Mouse (Mus musculus) stomach, embryonic 16.5 days (tissue): ENCODE data around the gene Afp. TPM values are rescaled to one million over a fixed set of nuclear protein-coding genes. Genes with fewer than 3 reads are reported as not detected.

Source experiments
- ATAC-seq: fragments of 200-750 bp; cut with Nextera tagmentation; 2 replicates; pipeline ENCODE4 v1.8.0; 2017; ENCODE audit warnings: moderate number of reproducible peaks, moderate TSS enrichment; ENCODE audit not compliant: insufficient read depth, low FRiP score
- H3K27ac ChIP-seq: fragments of 300-500 bp; sonication (generic); 2 replicates; pipeline ENCODE4 v1.5.1; 2014; ENCODE audit warnings: low read length
- H3K27me3 ChIP-seq: fragments of 300-500 bp; sonication (generic); 2 replicates; pipeline ENCODE4 v1.6.1; 2014; ENCODE audit warnings: low read length, control low read depth, mixed read lengths; ENCODE audit not compliant: control insufficient read depth, insufficient read depth
- H3K36me3 ChIP-seq: fragments of 300-500 bp; sonication (generic); 2 replicates; pipeline ENCODE4 v1.6.1; 2014; ENCODE audit warnings: low read length; ENCODE audit not compliant: control insufficient read depth, insufficient read depth
- H3K4me1 ChIP-seq: fragments of 300-500 bp; sonication (generic); 2 replicates; pipeline ENCODE4 v1.6.1; 2014; ENCODE audit warnings: low read length, control low read depth, mixed read lengths; ENCODE audit not compliant: control insufficient read depth, insufficient read depth
- H3K4me2 ChIP-seq: fragments of 300-500 bp; sonication (generic); 2 replicates; pipeline ENCODE4 v1.6.1; 2014; ENCODE audit warnings: low read depth, low read length, mixed read lengths
- H3K4me3 ChIP-seq: fragments of 300-500 bp; sonication (generic); replicated peaks from 2 replicates; pipeline ENCODE4 v1.5.1; 2014; ENCODE audit warnings: mild to moderate bottlenecking, low read length
- H3K9ac ChIP-seq: fragments of 300-500 bp; sonication (generic); 2 replicates; pipeline ENCODE4 v1.6.1; 2014; ENCODE audit warnings: low read length
- H3K9me3 ChIP-seq: fragments of 300-500 bp; sonication (generic); replicated peaks from 2 replicates; pipeline ENCODE4 v1.6.1; 2016; ENCODE audit warnings: low read length, control low read depth; ENCODE audit not compliant: control insufficient read depth
- WGBS: fragments of 180-500 bp; shearing (Covaris S2); extraction: QIAGEN DNeasy Blood & Tissue Kit; methylation state at CpG from one replicate; pipeline ENCODE4 v1.1.7; 2014; 5-methylcytosine and 5-hydroxymethylcytosine counted together
- polyA plus RNA-seq: library from polyadenylated mRNA; unstranded; fragments of >200 nt; fragmentation: Nextera tagmentation; extraction: Ambion mirVana; gene quantifications from 2 replicates; pipeline ENCODE4 v1.2.1, GENCODE M21; 2015

The Afp gene
- polyA plus RNA-seq, 1 experiment from 2014 or later, result 546 TPM

DNA sequence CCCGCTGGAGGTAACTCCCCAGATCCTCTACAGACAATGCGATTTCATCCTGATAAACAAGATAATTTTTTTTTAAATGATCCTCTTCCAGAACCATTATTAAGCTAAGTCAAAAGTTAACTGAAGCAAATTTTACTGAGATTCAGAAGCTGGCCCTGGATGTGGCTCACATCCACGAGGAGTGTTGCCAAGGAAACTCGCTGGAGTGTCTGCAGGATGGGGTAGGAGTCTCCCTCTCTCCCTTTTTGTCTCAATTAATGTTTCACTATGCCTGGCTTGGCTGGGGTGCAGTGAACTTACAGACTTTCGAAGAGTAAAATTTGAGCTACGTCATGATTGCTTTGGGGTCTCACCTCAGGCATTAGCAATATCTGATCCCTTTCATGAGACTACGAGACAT is 9.0 kb downstream of the Afp start:
- Histone ChIP-seq H3K4me2 (no peak overlapping the region), H3K36me3 (no peaks in the 10 kb centered on the region), H3K9me3 (no peaks in the 10 kb centered on the region), H3K4me3 (no peak overlapping the region), H3K9ac (no peak overlapping the region), H3K27ac (no peak overlapping the region), H3K27me3 (no peaks in the 10 kb centered on the region), H3K4me1 (no peaks in the 10 kb centered on the region)
- 67% methylated on average over 7 of the region's 7 CpGs for WGBS
- ATAC-seq, result no peak

DNA sequence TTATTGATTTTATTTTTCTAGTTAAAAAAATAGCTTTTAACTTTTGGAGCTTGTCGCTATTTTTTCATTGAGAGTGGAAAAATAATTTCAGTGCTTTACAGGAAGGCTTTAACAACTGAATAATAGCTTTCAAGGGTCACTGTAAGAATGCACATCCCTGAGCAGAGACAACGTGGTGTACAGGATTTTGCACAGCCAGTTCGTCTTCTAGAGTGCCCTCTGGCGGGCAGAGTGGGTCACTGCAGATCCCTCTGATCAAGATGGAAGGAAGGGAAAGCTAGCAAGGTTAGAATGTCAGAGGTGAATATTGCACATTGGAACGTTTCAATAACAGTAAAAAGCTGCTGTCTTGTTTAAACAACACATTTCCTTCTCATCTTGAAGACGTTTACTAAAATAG is 10.2 kb downstream of the Afp start:
- ATAC-seq, result no peak
- H3K9ac ChIP-seq, result no peak overlapping the region
- no peaks in the 10 kb centered on the region for H3K4me1 ChIP-seq
- no peaks in the 10 kb centered on the region for H3K9me3 ChIP-seq
- no peak overlapping the region for H3K4me3 ChIP-seq
- no peaks in the 10 kb centered on the region for H3K36me3 ChIP-seq
- no peaks in the 10 kb centered on the region for H3K27me3 ChIP-seq
- H3K4me2 ChIP-seq, result no peak overlapping the region
- H3K27ac ChIP-seq, result no peak overlapping the region
- 3% methylated on average over 6 of the region's 6 CpGs for WGBS

DNA sequence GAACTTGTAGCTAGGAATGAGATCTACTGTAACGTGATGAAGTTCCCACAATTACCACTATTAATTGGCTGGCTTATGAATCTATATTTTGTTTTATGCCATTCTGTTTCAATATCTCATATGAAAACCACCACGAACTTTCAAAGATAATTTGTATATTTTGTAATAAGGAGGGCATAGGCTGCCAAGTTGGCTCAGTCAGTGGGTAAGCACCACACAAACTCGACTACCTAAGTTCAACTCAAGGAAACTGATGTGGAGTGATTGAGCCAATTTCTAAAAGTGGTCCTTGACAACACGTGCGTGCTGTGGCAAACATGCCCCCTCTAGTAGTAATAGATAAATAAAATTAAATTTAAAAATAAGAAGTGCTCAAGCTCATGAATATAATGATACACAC is 11.2 kb downstream of the Afp start:
- Histone ChIP-seq H3K36me3 (no peaks in the 10 kb centered on the region), H3K9me3 (no peaks in the 10 kb centered on the region), H3K4me2 (no peak overlapping the region), H3K27me3 (no peaks in the 10 kb centered on the region), H3K27ac (no peak overlapping the region), H3K4me3 (no peak overlapping the region), H3K4me1 (no peaks in the 10 kb centered on the region), H3K9ac (no peak overlapping the region)
- ATAC-seq, result no peak
- 85% methylated on average over 5 of the region's 5 CpGs for WGBS

DNA sequence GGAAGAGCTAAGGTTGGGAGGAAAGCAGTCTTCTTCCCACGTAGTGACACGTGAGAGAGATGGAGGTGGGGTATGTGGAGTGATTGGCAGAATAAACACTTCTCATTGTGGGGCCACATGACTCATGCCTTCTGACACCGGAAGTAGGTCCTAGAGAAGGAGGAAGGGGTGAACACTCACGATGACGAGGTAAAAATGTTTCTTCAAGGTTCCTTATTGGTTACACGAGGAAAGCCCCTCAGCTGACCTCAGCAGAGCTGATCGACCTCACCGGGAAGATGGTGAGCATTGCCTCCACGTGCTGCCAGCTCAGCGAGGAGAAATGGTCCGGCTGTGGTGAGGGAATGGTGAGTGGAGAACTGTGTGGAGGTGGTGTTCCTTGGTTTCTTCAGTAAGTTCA is 14.2 kb downstream of the Afp start:
- no peak overlapping the region for H3K4me2 ChIP-seq
- no peaks in the 10 kb centered on the region for H3K4me1 ChIP-seq
- no peak overlapping the region for H3K4me3 ChIP-seq
- no peaks in the 10 kb centered on the region for H3K27me3 ChIP-seq
- no peak overlapping the region for H3K27ac ChIP-seq
- 69% methylated on average over 11 of the region's 11 CpGs for WGBS
- no peaks in the 10 kb centered on the region for H3K36me3 ChIP-seq
- no peaks in the 10 kb centered on the region for H3K9me3 ChIP-seq
- ATAC-seq, result no peak
- H3K9ac ChIP-seq, result no peak overlapping the region

DNA sequence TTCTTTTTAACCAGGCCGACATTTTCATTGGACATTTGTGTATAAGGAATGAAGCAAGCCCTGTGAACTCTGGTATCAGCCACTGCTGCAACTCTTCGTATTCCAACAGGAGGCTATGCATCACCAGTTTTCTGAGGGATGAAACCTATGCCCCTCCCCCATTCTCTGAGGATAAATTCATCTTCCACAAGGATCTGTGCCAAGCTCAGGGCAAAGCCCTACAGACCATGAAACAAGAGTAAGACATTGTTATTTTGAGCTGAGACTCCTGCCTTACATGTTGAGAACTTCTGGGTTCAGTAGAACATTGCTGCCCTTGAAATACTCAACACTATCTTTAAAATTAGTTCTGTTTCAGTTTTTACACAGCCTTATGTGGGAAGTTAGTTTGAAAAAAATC is 16.0 kb downstream of the Afp start:
- ATAC-seq, result no peak
- WGBS, result 60% methylated on average over 2 of the region's 2 CpGs
- H3K27ac ChIP-seq, result no peak overlapping the region

DNA sequence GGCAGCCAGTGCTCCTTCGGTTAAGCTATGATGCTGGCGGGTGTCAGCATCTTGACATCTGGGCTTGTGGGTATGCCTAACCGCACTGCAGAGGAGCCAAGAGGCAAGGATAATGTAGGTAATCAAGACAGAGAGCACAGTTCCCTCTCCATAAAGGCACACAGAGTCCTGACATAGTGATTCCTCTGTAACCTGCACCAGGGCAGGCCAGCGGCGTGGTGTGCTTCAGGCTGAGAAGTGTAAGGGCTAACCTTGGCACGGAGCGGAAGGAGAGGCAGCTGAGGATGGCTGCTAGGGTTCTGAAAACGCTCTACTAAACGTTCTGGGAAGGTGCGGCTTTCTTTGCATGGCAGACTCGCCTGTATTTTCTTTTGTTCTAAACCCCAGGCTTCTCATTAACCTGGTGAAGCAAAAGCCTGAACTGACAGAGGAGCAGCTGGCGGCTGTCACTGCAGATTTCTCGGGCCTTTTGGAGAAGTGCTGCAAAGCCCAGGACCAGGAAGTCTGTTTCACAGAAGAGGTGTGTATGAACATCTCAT is 16.9 kb downstream of the Afp start:
- no peaks in the 10 kb centered on the region for H3K36me3 ChIP-seq
- no peak overlapping the region for H3K4me2 ChIP-seq
- no peaks in the 10 kb centered on the region for H3K27me3 ChIP-seq
- no peak overlapping the region for H3K9ac ChIP-seq
- no peak for ATAC-seq
- no peak overlapping the region for H3K4me3 ChIP-seq
- no peaks in the 10 kb centered on the region for H3K4me1 ChIP-seq
- H3K27ac ChIP-seq, result no peak overlapping the region
- H3K9me3 ChIP-seq, result no peaks in the 10 kb centered on the region
- WGBS, result 56% methylated on average over 13 of the region's 13 CpGs

More for the DNA sequence above, 16.0 kb downstream of the Afp start:
- Histone ChIP-seq H3K27me3 (no peaks in the 10 kb centered on the region), H3K9ac (no peak overlapping the region), H3K9me3 (no peaks in the 10 kb centered on the region), H3K4me2 (no peak overlapping the region), H3K4me3 (no peak overlapping the region), H3K4me1 (no peaks in the 10 kb centered on the region), H3K36me3 (no peaks in the 10 kb centered on the region)

DNA sequence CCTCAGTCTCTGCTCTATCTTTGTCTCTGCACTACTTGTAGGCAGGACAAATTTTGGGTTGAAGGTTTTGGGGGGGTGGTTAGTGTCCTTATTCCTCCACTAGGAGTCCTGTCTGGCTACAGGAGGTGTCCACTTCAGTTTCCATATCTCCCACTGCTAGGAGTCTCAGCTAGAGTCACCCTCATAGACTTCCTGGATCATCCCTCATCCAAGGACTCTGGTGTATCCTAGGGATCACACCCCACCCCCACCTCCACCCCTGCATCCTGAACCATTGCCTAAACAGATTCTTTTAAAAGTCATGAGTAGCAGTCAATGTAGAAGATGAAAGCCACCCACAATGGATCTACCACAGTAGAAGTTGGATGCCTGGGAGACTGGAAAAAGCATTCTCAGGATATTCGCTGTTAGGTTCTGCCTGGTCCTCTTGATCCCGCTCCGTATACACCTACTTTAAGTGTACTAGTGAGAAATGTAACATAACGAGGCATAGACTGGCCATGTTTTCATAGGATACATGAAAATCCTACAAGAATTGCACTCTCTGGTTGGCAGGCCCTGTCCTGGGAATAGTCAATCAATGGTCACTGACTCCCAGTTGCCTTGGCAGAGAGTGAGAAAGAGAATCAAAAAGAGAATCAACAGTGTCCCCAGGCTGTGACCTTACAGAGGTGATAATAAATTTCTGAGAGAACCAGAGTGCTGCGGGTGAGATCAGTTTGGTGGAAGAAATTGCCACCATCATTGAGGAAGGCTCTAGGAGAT is 19.5 kb downstream of the Afp start:
- Histone ChIP-seq H3K9me3 (no peaks in the 10 kb centered on the region), H3K4me3 (no peak overlapping the region), H3K27me3 (no peaks in the 10 kb centered on the region), H3K27ac (no peak overlapping the region), H3K36me3 (no peaks in the 10 kb centered on the region), H3K9ac (no peak overlapping the region), H3K4me1 (no peaks in the 10 kb centered on the region), H3K4me2 (no peak overlapping the region)
- no peak for ATAC-seq
- 92% methylated on average over 5 of the region's 5 CpGs for WGBS

DNA sequence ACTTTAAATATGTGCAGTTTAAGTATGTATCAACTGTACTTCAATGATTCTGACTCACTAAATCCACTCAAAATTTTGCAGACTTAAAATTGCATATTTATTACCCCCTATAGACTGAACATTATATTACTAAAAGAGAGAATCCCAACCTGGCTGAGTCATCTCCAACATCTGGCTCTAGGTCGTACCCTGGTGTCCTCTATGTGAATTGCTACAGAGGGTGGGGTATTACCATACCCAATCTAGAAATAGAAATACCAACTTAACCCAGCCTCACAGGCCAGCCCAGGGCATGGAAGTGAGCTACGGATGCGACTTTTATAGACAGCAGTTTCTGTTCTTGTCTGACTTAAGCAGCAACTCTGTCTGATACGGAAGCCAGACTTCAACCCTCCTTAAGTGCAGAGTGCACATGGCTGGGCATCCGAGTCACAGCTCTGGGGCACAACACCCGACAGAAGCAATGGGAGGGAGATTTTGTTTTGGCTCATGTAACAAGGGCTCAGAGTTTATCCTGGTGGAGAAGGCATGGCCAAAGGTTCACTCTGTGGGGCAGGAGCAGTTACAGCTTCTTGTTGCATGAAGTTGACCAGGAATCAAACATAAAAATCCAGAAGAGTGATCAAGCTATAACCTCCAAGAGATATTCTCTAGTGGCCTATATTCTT is 21.9 kb downstream of the Afp start:
- no peak for ATAC-seq
- Histone ChIP-seq H3K36me3 (no peaks in the 10 kb centered on the region), H3K4me2 (no peak overlapping the region), H3K4me3 (no peak overlapping the region), H3K27me3 (no peaks in the 10 kb centered on the region), H3K9ac (no peak overlapping the region), H3K9me3 (no peaks in the 10 kb centered on the region), H3K4me1 (no peaks in the 10 kb centered on the region), H3K27ac (no peak overlapping the region)
- WGBS, result 73% methylated on average over 6 of the region's 6 CpGs

DNA sequence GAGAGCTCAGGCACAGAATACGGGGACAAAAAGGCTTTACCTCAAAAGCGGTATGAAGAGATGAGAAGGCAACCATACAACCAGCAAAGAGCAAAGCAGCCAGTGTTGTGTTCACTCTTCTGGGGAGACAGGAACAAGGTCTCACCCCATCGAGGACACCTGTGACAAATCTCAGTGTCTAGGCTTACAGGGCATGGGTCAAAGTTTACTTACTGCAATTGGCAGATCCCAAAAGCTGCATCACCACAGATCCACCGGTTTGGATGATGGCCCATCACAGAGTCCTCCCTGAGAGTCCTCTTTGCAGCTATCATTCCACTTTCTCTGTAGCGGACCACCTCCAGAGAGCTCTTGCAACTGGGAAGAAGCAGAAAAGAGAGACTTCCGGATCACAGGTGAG is 25.0 kb downstream of the Afp start:
- no peak overlapping the region for H3K9ac ChIP-seq
- no peaks in the 10 kb centered on the region for H3K27me3 ChIP-seq
- no peaks in the 10 kb centered on the region for H3K36me3 ChIP-seq
- no peak overlapping the region for H3K4me3 ChIP-seq
- no peak overlapping the region for H3K4me2 ChIP-seq
- no peak overlapping the region for H3K27ac ChIP-seq
- no peaks in the 10 kb centered on the region for H3K4me1 ChIP-seq
- H3K9me3 ChIP-seq, result no peaks in the 10 kb centered on the region
- no peak for ATAC-seq
- WGBS, result 86% methylated on average over 6 of the region's 6 CpGs
